Mouse (Mus musculus) adrenal gland (tissue): Measurements from ENCODE around the gene Vapa.

Source experiments
- intact Hi-C: fragments of 180-260 bp; cut with DNase I; formaldehyde crosslinking; loops from one replicate; pipeline ENCODE4 v1.15.1; 2025

The Vapa gene

DNA sequence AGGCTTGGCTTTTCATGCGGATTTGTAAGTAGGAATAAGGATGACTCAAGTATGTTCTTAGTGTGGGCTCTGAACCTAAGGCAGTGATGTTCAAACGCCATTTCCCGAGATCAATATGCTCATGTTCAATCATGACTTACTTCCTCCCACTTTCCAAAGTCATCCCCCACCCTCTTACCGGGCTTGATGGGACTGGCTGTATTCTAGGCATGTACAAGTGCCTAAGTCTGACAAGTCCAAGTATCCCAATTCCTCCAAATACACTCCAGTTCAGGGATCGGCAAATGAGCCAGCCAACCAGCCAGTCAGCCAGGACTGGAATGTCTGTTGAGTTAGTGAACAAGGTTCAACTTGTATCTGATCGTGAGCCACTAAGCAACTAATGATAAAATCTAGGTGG is 12.9 kb upstream of the Vapa start:
- intact Hi-C loops = no loop called here

DNA sequence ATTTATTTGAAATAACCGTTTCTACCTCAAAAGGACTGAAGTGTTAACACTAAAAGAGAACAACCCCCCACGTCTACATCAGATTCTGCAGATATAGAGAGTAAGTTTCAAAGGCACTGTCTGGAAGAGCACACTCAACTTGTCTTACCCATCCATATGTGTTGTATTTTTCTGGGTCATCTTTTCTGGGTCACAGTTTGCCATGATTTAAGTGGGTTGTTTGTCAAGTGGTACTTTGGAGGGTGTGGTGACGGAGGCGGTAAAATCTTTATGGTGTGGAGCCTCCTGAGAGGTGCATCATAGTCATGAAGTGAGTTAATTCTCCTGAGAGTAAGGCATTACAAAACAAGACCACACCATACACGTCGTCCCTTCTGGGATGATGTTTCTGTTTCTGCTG is 12.2 kb upstream of the Vapa start:
- intact Hi-C loops = no loop called here

GRCm38 (mm10) chr17:65623130-65623529 is 9.8 kb upstream of the Vapa start:
- intact Hi-C loops = no loop called here

GRCm38 (mm10) chr17:65618431-65618830 is 5.1 kb upstream of the Vapa start:
- intact Hi-C loops = no loop called here

- intact Hi-C loops = loop anchor here (2.0 kb wide), 1 partner anchor 31 kb away; no protein-coding TSS in a partner anchor
Measured at GRCm38 (mm10) chr17:65615678-65616077, 2.3 kb upstream of the Vapa start.

DNA sequence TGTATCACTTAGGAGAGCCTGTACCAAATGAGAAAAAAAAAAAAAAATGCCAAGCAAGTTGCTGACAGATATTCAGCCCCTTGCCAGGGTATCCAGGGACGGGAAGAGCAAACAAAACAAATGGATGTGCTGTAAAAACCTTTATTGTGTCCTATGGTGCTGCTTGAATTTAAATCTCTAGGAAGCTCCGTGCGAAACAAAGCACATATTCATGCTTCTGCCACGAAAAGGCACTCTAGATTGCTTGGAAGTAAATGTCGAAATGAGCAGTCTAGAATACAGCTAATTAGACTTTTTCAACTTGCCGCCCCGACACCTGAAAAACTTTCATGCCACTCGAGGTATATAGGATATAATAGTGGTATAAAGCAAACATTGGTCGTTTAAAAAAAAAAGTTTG is 1.1 kb upstream of the Vapa start:
- intact Hi-C loops = loop anchor here (2.0 to 5.0 kb wide), 3 partner anchors 32 to 168 kb away; partner anchors contain the start of gene Ppp4r1

DNA sequence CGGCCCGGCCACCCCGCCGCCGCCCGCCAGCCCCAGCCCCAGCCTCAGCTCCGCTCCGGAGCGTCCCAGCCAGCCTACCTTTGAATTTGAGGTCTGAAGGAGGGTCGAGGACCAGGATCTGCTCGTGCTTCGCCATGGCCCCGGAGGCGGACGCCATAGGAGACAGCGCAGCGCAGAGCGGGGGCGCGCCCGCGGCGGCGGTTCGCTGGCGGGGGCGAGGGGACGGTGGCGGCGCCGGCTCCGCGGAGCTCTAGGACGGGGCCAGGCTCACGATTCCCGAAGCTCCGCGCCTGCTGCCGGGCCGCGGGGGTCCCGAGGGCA is 253 bp downstream of the Vapa start:
- intact Hi-C loops = loop anchor here (5.0 kb wide), 2 partner anchors 64 to 169 kb away; partner anchors contain the start of gene Ppp4r1

DNA sequence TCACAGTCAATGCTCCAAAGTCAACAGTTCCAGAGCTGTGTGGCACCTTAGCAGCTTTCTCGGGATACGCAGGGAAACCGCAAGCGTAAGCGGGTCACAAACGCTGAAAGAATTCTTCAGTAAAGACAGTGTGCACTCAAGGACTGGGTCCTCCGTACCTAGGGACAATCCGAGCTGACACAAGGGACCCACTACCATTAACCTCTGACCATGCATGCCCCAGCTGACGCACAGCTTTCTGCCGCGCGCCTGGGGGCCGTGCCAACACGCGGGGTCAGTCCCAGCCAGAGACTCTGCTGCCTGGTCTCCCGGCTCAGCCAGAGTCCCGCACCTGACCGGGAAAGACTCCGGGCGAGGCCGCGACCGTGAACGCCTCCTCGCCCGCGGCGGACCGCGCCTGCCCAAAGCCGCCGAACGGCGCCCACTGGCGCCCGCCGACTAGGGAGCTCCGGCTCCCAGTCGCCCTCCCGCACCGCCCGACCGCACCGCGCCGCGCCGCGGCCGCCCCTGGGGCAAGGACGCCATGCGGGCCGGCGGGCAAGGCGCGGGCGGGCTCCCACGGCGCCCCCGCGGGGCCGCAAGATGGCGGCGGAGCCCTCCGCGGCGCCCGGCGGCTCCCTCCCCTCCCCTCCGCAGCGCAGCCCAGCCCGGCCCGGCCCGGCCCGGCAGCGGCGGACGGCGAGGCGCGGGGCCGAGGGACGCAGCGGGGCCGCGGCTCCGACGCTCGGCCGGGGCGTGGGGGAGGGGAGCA is 789 bp downstream of the Vapa start:
- intact Hi-C loops = loop anchor here (5.0 kb wide), 2 partner anchors 65 to 170 kb away; partner anchors contain the start of gene Ppp4r1

DNA sequence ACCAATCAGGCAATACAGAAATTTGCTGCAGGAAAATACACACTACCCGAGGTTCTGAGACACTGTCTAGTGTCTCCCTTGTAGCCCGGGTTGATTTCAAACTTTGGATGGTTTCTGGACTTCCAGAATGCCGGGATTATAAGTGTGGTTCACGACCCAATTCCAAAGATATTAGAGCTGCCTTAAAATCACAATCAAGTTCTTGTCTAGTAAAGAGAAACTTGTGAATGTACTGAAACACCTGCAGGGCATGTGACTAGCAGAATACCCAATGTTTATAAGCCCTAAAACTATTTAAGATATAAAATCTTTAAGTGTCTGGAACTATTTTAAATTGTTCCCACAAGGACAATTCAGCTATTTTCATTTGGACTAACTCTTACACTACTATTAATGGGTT is 1.6 kb downstream of the Vapa start:
- intact Hi-C loops = loop anchor here (5.0 kb wide), 2 partner anchors 66 to 171 kb away; partner anchors contain the start of gene Ppp4r1

DNA sequence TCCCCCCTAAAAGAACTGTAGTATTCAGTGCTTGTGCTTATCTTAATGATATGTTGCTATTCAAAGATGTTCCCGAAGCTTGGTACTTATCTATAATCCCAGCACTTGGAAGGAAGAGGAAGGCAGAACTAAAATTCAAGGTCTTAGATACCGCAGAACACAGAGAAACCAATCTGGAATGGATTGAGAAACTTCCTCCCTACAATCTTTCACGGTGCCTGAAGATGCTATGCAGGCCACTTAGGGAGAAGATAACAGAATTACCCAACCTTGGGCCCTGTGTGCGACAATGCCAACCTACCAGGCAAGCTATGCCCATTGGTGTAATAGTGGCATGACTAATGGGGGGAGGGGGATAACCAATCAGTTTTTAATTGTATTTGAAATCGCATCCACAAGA is 4.6 kb downstream of the Vapa start:
- intact Hi-C loops = no loop called here

DNA sequence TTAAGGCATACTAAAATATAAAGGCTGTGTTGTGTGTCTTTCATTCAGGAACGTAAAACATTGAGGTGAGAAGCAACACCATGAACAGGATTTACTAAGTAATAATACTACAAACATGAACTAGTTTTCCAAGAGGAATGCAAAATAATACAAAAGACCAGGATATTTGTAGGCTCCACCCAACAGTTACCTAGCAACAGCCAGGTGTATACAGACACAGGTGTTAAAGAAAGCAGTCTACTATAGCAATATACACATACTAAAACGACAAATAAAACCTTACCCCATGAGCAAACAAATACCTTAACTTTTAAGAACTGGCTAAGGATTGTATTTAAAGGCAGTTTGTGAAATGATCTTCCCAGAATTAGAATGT is 5.1 kb downstream of the Vapa start:
- intact Hi-C loops = no loop called here

- intact Hi-C loops = no loop called here
Measured at GRCm38 (mm10) chr17:65607574-65608311, 5.6 kb downstream of the Vapa start.

DNA sequence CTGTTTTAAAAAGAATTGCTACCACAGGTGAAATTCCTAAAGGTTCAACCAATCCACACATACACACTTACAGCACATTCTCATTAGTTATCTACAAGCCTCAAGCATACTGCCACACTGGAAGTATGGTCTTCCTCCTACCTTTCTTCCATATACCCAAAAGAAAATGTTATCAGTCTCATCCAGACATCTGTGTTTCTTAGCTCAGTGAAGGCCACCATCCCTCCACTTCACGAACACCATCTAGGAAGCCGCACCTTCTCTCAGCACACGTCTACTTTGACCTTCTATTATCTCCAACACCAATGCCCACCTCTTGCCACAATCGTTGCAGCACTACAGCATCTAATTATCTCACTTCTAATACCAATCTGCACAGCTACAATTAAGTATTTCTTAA is 7.3 kb downstream of the Vapa start:
- intact Hi-C loops = no loop called here

DNA sequence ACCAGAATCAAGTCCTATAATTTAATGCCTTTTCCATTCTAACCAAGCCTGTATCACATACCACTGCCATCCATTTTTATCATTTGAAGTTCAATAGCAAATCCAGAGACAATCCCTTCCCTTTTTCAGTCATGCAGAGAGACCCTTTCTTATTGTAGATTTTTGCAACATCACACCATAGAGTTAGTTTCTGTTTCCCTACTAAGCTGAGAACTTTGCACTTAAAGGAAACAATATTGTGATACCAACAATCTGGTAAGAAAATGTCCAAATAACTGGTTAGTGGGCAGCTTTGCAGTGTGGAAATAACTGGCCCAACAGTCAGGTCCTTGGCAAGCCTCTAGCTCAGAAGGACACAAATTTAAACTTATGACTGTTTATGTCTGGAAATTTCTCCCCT is 8.5 kb downstream of the Vapa start:
- intact Hi-C loops = no loop called here

- intact Hi-C loops = no loop called here
Measured at GRCm38 (mm10) chr17:65604315-65604714, 9.0 kb downstream of the Vapa start.

GRCm38 (mm10) chr17:65597857-65598486 is 15.4 kb downstream of the Vapa start:
- intact Hi-C loops = no loop called here

GRCm38 (mm10) chr17:65594687-65595086 is 18.7 kb downstream of the Vapa start:
- intact Hi-C loops = no loop called here

- intact Hi-C loops = no loop called here
Measured at GRCm38 (mm10) chr17:65586892-65587291, 26.5 kb downstream of the Vapa start.

DNA sequence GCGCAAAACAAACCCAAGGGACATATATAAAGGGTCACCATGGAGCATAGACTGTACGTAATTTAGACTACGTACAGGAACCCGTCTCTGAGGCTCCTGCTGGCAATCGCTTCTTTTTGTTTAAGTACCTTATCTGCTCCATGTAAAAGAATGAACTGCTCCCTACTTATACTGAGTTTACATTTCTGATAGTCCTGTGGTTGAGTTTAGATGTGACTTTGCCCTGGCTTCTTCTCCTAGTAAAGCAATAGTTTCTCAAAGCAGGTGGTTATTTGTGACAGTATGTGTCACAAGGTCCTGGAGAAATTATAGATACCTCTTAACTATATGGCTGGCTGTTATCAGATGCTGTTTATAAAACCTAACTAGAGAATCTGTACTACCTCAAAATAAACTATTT is 31.9 kb downstream of the Vapa start:
- intact Hi-C loops = no loop called here

- intact Hi-C loops = no loop called here
Measured at GRCm38 (mm10) chr17:65579766-65580165, 33.6 kb downstream of the Vapa start.

- intact Hi-C loops = no loop called here
Measured at GRCm38 (mm10) chr17:65575339-65575738, 38.0 kb downstream of the Vapa start.

- intact Hi-C loops = no loop called here
Measured at GRCm38 (mm10) chr17:65574850-65575249, 38.5 kb downstream of the Vapa start.
